Mouse (Mus musculus) stomach, embryonic 14.5 days (tissue): Measurements from ENCODE around the gene Hmgn2. TPM values are rescaled to one million over a fixed set of nuclear protein-coding genes. Genes with fewer than 3 reads are reported as not detected.

Source experiments
- ATAC-seq: fragments of 200-750 bp; cut with Nextera tagmentation; 2 replicates; pipeline ENCODE4 v1.8.0; 2017; ENCODE audit warnings: low read depth, moderate TSS enrichment; ENCODE audit not compliant: insufficient number of reproducible peaks, insufficient read depth, low FRiP score
- H3K27ac ChIP-seq: fragments of 300-500 bp; sonication (generic); 2 replicates; pipeline ENCODE4 v1.5.1; 2014; ENCODE audit warnings: mild to moderate bottlenecking, low read length, moderate library complexity, mixed read lengths
- H3K27me3 ChIP-seq: fragments of 300-500 bp; sonication (generic); 2 replicates; pipeline ENCODE4 v1.6.1; 2014; ENCODE audit warnings: low read length, control low read depth, mixed read lengths; ENCODE audit not compliant: control insufficient read depth, insufficient read depth
- H3K36me3 ChIP-seq: fragments of 300-500 bp; sonication (generic); 2 replicates; pipeline ENCODE4 v1.6.1; 2014; ENCODE audit warnings: mild to moderate bottlenecking, control low read depth, low read length, moderate library complexity, mixed read lengths; ENCODE audit not compliant: control insufficient read depth, insufficient read depth
- H3K4me1 ChIP-seq: fragments of 300-500 bp; sonication (generic); 2 replicates; pipeline ENCODE4 v1.6.1; 2014; ENCODE audit warnings: low read length, control low read depth, mixed read lengths; ENCODE audit not compliant: control insufficient read depth, insufficient read depth
- H3K4me2 ChIP-seq: fragments of 300-500 bp; sonication (generic); replicated peaks from 2 replicates; pipeline ENCODE4 v1.6.1; 2014; ENCODE audit warnings: low read depth, low read length, control low read depth
- H3K4me3 ChIP-seq: fragments of 300-500 bp; sonication (generic); 2 replicates; pipeline ENCODE4 v1.5.1; 2014; ENCODE audit warnings: low read depth, low read length, control low read depth
- H3K9ac ChIP-seq: fragments of 300-500 bp; sonication (generic); replicated peaks from 2 replicates; pipeline ENCODE4 v1.6.1; 2014; ENCODE audit warnings: low read depth, mild to moderate bottlenecking, control low read depth, low read length, moderate library complexity, mixed read lengths
- H3K9me3 ChIP-seq: fragments of 300-500 bp; sonication (generic); 2 replicates; pipeline ENCODE4 v1.6.1; 2016; ENCODE audit warnings: low read depth, low read length, control low read depth; ENCODE audit not compliant: control insufficient read depth
- WGBS: fragments of 180-500 bp; shearing (Covaris S2); extraction: QIAGEN DNeasy Blood & Tissue Kit; methylation state at CpG from one replicate; pipeline ENCODE4 v1.1.7; 2014; 5-methylcytosine and 5-hydroxymethylcytosine counted together
- polyA plus RNA-seq: library from polyadenylated mRNA; unstranded; fragments of >200 nt; fragmentation: Nextera tagmentation; extraction: Ambion mirVana; gene quantifications from 2 replicates; pipeline ENCODE4 v1.2.1, GENCODE M21; 2014

Hmgn2 gene
- polyA plus RNA-seq, 1 experiment from 2014 or later, result 2,604 TPM

- WGBS, result 41% methylated on average over 8 of the region's 8 CpGs
- peak overlapping the region; percentile 87 for H3K4me2 ChIP-seq
Observed at GRCm38 (mm10) chr4:133969114-133969770, 792 bp upstream of the Hmgn2 start.

GRCm38 (mm10) chr4:133967866-133968149 lies 642 bp downstream of the Hmgn2 start:
- H3K4me2 ChIP-seq, result peak overlapping the region; percentile 87

More at GRCm38 (mm10) chr4:133969114-133969770, 792 bp upstream of the Hmgn2 start:
- peaks cover 11% of the 10 kb centered on the region; the same call in 1 of the 2 replicates for H3K4me1 ChIP-seq
- no peak for ATAC-seq
- H3K9ac ChIP-seq, result 0 out of 2 replicates have a peak overlapping the region, but pooled peaks have one; percentile 93
- peaks cover 20% of the 10 kb centered on the region for H3K36me3 ChIP-seq
- H3K4me3 ChIP-seq, result no peak overlapping the region; the same call in 1 of the 2 replicates
- no peaks in the 10 kb centered on the region for H3K9me3 ChIP-seq
- H3K27ac ChIP-seq, result peak overlapping the region; percentile 100; the same call in 1 of the 2 replicates
- no peaks in the 10 kb centered on the region for H3K27me3 ChIP-seq

GRCm38 (mm10) chr4:133967138-133967865 lies 1.1 kb downstream of the Hmgn2 start:
- peak; percentile 82 for ATAC-seq
- Histone ChIP-seq H3K36me3 (peaks cover 33% of the 10 kb centered on the region), H3K4me1 (peaks cover 11% of the 10 kb centered on the region; the same call in 1 of the 2 replicates), H3K4me3 (peak overlapping the region; percentile 74), H3K9me3 (no peaks in the 10 kb centered on the region), H3K27me3 (no peaks in the 10 kb centered on the region), H3K27ac (peak overlapping the region; percentile 100), H3K4me2 (peak overlapping the region; percentile 75), H3K9ac (peak overlapping the region; percentile 93)
- WGBS, result 2% methylated on average over 60 of the region's 101 CpGs

More at GRCm38 (mm10) chr4:133967866-133968149, 642 bp downstream of the Hmgn2 start:
- H3K9me3 ChIP-seq, result no peaks in the 10 kb centered on the region
- ATAC-seq, result peak; percentile 89
- under 1% methylated on average over 29 of the region's 29 CpGs for WGBS
- H3K27me3 ChIP-seq, result no peaks in the 10 kb centered on the region
- peaks cover 32% of the 10 kb centered on the region for H3K36me3 ChIP-seq
- H3K4me1 ChIP-seq, result peaks cover 11% of the 10 kb centered on the region; the same call in 1 of the 2 replicates
- peak overlapping the region; percentile 74 for H3K4me3 ChIP-seq
- peak overlapping the region; percentile 100 for H3K27ac ChIP-seq
- H3K9ac ChIP-seq, result peak overlapping the region; percentile 93

GRCm38 (mm10) chr4:133966271-133966940 lies 2.0 kb downstream of the Hmgn2 start:
- peaks cover 11% of the 10 kb centered on the region; the same call in 1 of the 2 replicates for H3K4me1 ChIP-seq
- H3K27me3 ChIP-seq, result no peaks in the 10 kb centered on the region
- H3K27ac ChIP-seq, result no peak overlapping the region; the same call in 1 of the 2 replicates
- H3K4me2 ChIP-seq, result peak overlapping the region; percentile 75
- ATAC-seq, result no peak
- WGBS, result 34% methylated on average over 12 of the region's 12 CpGs
- peaks cover 30% of the 10 kb centered on the region for H3K36me3 ChIP-seq
- H3K9me3 ChIP-seq, result no peaks in the 10 kb centered on the region
- peak overlapping the region; percentile 55 for H3K9ac ChIP-seq
- peak overlapping the region; percentile 74 for H3K4me3 ChIP-seq

DNA sequence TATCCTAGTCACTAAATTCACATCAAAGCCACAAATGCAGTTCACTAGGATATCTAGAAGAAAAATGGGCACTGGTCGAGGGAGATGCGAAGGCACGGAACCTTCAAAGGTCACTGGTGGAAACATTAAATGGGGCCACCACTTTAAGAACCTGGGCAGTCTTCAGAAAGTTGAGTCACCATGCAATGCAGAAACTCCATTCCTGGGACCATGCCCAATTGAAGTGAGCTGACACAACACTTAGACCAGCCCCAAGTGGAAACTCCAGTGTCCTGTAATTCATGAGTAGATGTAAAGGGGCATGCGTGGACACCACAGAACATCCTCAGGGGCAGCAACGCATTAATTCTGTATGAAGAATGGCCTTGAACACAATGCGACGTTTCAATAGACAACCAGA lies 5.9 kb downstream of the Hmgn2 start:
- H3K9me3 ChIP-seq, result no peaks in the 10 kb centered on the region
- no peak overlapping the region for H3K4me3 ChIP-seq
- no peak for ATAC-seq
- WGBS, result 75% methylated on average over 7 of the region's 7 CpGs
- no peaks in the 10 kb centered on the region for H3K27me3 ChIP-seq
- peaks cover 30% of the 10 kb centered on the region for H3K36me3 ChIP-seq
- peaks cover 8% of the 10 kb centered on the region; the same call in 1 of the 2 replicates for H3K4me1 ChIP-seq
- H3K4me2 ChIP-seq, result no peak overlapping the region
- no peak overlapping the region for H3K27ac ChIP-seq
- H3K9ac ChIP-seq, result no peak overlapping the region

- no peak for ATAC-seq
- Histone ChIP-seq H3K36me3 (peaks cover 10% of the 10 kb centered on the region), H3K27ac (no peak overlapping the region), H3K9me3 (no peaks in the 10 kb centered on the region), H3K4me1 (no peaks in the 10 kb centered on the region), H3K4me2 (no peak overlapping the region), H3K4me3 (no peak overlapping the region), H3K27me3 (no peaks in the 10 kb centered on the region), H3K9ac (no peak overlapping the region)
- 86% methylated on average over 1 of the region's 1 CpGs for WGBS
Observed at GRCm38 (mm10) chr4:133958884-133959283, 9.6 kb downstream of the Hmgn2 start.

DNA sequence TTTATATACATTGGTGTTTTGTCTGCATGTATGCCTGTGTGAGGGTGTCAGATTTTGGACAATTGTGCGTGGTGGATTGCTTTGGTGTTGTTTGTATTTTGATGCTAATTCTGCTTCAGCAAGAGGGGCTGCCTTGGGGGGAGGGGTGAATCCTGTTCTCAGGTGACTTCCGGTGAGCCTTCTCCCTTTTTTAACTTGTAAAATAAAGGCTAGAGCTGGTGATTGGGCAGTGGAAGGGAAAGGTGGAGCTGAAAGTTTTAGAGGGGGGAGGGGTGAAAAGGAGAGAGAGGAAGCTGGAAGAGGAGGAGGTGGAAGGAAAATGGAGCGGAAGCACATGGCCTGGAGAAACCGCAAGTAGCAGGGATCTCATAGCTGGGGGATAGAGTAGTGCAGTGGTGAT lies 12.1 kb downstream of the Hmgn2 start:
- Histone ChIP-seq H3K27me3 (no peaks in the 10 kb centered on the region), H3K27ac (no peak overlapping the region), H3K36me3 (no peaks in the 10 kb centered on the region), H3K9me3 (no peaks in the 10 kb centered on the region), H3K9ac (no peak overlapping the region), H3K4me1 (no peaks in the 10 kb centered on the region), H3K4me3 (no peak overlapping the region), H3K4me2 (no peak overlapping the region)
- WGBS, result 88% methylated on average over 4 of the region's 4 CpGs
- ATAC-seq, result no peak

DNA sequence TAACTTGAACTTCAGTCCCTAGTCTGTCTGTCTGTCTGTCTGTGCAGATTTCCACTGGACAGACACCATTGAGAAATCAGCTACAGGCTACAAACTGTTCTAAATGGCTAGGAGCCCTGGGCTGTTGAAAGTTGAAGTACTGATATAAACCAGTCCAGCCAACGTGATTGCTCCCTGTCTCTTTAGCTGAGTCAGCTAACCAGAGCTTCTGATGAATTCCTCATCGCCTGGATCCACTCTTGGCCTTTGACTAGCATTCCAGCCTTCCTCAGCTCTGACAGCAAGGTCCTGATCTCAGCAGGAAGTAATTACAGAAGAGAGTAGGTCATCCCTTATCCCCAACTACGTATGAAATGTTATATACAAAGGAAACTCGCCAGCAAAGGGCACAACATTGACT lies 21.7 kb downstream of the Hmgn2 start:
- H3K27me3 ChIP-seq, result no peaks in the 10 kb centered on the region
- no peak overlapping the region for H3K4me2 ChIP-seq
- WGBS, result 37% methylated on average over 4 of the region's 4 CpGs
- no peak overlapping the region for H3K4me3 ChIP-seq
- no peaks in the 10 kb centered on the region for H3K36me3 ChIP-seq
- no peak overlapping the region for H3K9ac ChIP-seq
- no peaks in the 10 kb centered on the region for H3K4me1 ChIP-seq
- H3K27ac ChIP-seq, result no peak overlapping the region
- no peaks in the 10 kb centered on the region for H3K9me3 ChIP-seq
- no peak for ATAC-seq
